Mouse (Mus musculus): ENCODE measurements at regions not wholly inside any gene's neighbourhood (a gene's known extent, or its start where the extent isn't known, plus 50 kb on each side); places are given as distances from the start of the nearest gene placed in this dataset.

GRCm38 (mm10) chr13:72412656-72413055 lies 216.0 kb upstream of the Irx2 start:
- no peak for DNase-seq (ENCODE audit: low spot score)
- Histone ChIP-seq H3K27me3 (ENCODE audit: low read depth, poor library complexity, severe bottlenecking) (0 out of 2 replicates have a peak, but pooled peaks cover 7% of the 10 kb centered on the region), H3K4me3 (no peak overlapping the region), H3K9me3 (replicated peaks) (no peaks in the 10 kb centered on the region), H3K36me3 (no peaks in the 10 kb centered on the region), H3K27ac (no peak overlapping the region), H3K4me1 (no peaks in the 10 kb centered on the region)
- 94% methylated on average over 4 of the region's 4 CpGs for WGBS

GRCm38 (mm10) chr13:72416981-72417380 lies 211.6 kb upstream of the Irx2 start:
- WGBS: 81% methylated on average over 2 of the region's 2 CpGs
- Histone ChIP-seq H3K27ac (no peak overlapping the region), H3K27me3 (ENCODE audit: low read depth, poor library complexity, severe bottlenecking) (0 out of 2 replicates have a peak, but pooled peaks cover 7% of the 10 kb centered on the region), H3K9me3 (replicated peaks) (no peaks in the 10 kb centered on the region), H3K36me3 (no peaks in the 10 kb centered on the region), H3K4me3 (no peak overlapping the region), H3K4me1 (no peaks in the 10 kb centered on the region)
- DNase-seq (ENCODE audit: low spot score): no peak

GRCm38 (mm10) chr13:72417816-72418215 lies 210.8 kb upstream of the Irx2 start:
- Histone ChIP-seq H3K27ac (no peak overlapping the region), H3K36me3 (no peaks in the 10 kb centered on the region), H3K4me1 (no peaks in the 10 kb centered on the region), H3K4me3 (no peak overlapping the region), H3K27me3 (ENCODE audit: low read depth, poor library complexity, severe bottlenecking) (0 out of 2 replicates have a peak, but pooled peaks cover under 1% of the 10 kb centered on the region), H3K9me3 (replicated peaks) (no peaks in the 10 kb centered on the region)
- no peak for DNase-seq (ENCODE audit: low spot score)
- 85% methylated on average over 3 of the region's 3 CpGs for WGBS

- no peak overlapping the region for H3K27ac ChIP-seq
- 0 out of 2 replicates have a peak, but pooled peaks cover 3% of the 10 kb centered on the region for H3K27me3 ChIP-seq (ENCODE audit: low read depth, poor library complexity, severe bottlenecking)
- 77% methylated on average over 2 of the region's 2 CpGs for WGBS
- H3K4me1 ChIP-seq: no peaks in the 10 kb centered on the region
- H3K4me3 ChIP-seq: no peak overlapping the region
- H3K9me3 ChIP-seq (replicated peaks): no peaks in the 10 kb centered on the region
- no peaks in the 10 kb centered on the region for H3K36me3 ChIP-seq
- DNase-seq (ENCODE audit: low spot score): no peak
Measured at GRCm38 (mm10) chr13:72418285-72418684, 210.3 kb upstream of the Irx2 start.

DNA sequence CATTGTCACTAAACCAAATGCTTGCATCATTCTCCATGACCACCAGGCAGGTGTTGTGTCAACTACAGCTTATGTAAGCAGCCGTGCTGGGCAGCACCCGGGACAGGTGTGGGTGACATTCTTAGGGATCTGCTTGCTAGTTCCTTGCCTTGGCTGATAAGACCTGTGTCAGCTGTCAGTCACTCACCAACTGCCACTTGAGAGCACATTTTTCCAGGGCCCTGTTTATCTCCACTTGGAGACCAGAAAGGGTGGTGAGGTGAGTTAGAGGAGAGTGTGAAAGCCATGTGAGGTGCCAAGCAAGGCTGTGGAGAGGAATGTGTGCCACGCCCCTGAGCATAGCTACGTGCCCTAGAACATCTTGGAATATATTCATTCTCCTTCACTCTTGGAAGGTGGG lies 209.1 kb upstream of the Irx2 start:
- DNase-seq (ENCODE audit: low spot score): no peak
- H3K27me3 ChIP-seq (ENCODE audit: low read depth, poor library complexity, severe bottlenecking): 0 out of 2 replicates have a peak, but pooled peaks cover 3% of the 10 kb centered on the region
- no peaks in the 10 kb centered on the region for H3K4me1 ChIP-seq
- H3K27ac ChIP-seq: no peak overlapping the region
- 86% methylated on average over 4 of the region's 4 CpGs for WGBS
- no peaks in the 10 kb centered on the region for H3K36me3 ChIP-seq
- no peak overlapping the region for H3K4me3 ChIP-seq
- no peaks in the 10 kb centered on the region for H3K9me3 ChIP-seq (replicated peaks)

GRCm38 (mm10) chr13:72425917-72426316 lies 202.7 kb upstream of the Irx2 start:
- Histone ChIP-seq H3K27ac (no peak overlapping the region), H3K4me3 (no peak overlapping the region), H3K27me3 (ENCODE audit: low read depth, poor library complexity, severe bottlenecking) (0 out of 2 replicates have a peak, but pooled peaks cover 3% of the 10 kb centered on the region), H3K36me3 (no peaks in the 10 kb centered on the region), H3K9me3 (replicated peaks) (no peaks in the 10 kb centered on the region), H3K4me1 (peaks cover 19% of the 10 kb centered on the region)
- 33% methylated on average over 8 of the region's 8 CpGs for WGBS
- DNase-seq (ENCODE audit: low spot score): no peak

GRCm38 (mm10) chr13:72445336-72445735 lies 183.3 kb upstream of the Irx2 start:
- no peak overlapping the region for H3K27ac ChIP-seq
- WGBS: 80% methylated on average over 3 of the region's 3 CpGs

GRCm38 (mm10) chr13:72448458-72449058 lies 180.1 kb upstream of the Irx2 start:
- Histone ChIP-seq H3K27me3 (ENCODE audit: low read depth, poor library complexity, severe bottlenecking) (no peaks in the 10 kb centered on the region), H3K4me1 (no peaks in the 10 kb centered on the region), H3K4me3 (no peak overlapping the region), H3K27ac (no peak overlapping the region), H3K36me3 (no peaks in the 10 kb centered on the region), H3K9me3 (replicated peaks) (no peaks in the 10 kb centered on the region)
- 91% methylated on average over 5 of the region's 5 CpGs for WGBS
- DNase-seq (ENCODE audit: low spot score): no peak

More at GRCm38 (mm10) chr13:72445336-72445735, 183.3 kb upstream of the Irx2 start:
- H3K9me3 ChIP-seq (replicated peaks): no peaks in the 10 kb centered on the region
- no peak overlapping the region for H3K4me3 ChIP-seq
- no peak for DNase-seq (ENCODE audit: low spot score)
- H3K27me3 ChIP-seq (ENCODE audit: low read depth, poor library complexity, severe bottlenecking): no peaks in the 10 kb centered on the region
- no peaks in the 10 kb centered on the region for H3K4me1 ChIP-seq
- no peaks in the 10 kb centered on the region for H3K36me3 ChIP-seq

- no peaks in the 10 kb centered on the region for H3K9me3 ChIP-seq (replicated peaks)
- no peak for DNase-seq (ENCODE audit: low spot score)
- H3K27me3 ChIP-seq (ENCODE audit: low read depth, poor library complexity, severe bottlenecking): peaks cover 20% of the 10 kb centered on the region
- WGBS: 56% methylated on average over 7 of the region's 7 CpGs
- no peaks in the 10 kb centered on the region for H3K36me3 ChIP-seq
- no peaks in the 10 kb centered on the region for H3K4me1 ChIP-seq
- no peak overlapping the region for H3K27ac ChIP-seq
- H3K4me3 ChIP-seq: no peak overlapping the region
Measured at GRCm38 (mm10) chr13:72495353-72495752, 133.3 kb upstream of the Irx2 start.

DNA sequence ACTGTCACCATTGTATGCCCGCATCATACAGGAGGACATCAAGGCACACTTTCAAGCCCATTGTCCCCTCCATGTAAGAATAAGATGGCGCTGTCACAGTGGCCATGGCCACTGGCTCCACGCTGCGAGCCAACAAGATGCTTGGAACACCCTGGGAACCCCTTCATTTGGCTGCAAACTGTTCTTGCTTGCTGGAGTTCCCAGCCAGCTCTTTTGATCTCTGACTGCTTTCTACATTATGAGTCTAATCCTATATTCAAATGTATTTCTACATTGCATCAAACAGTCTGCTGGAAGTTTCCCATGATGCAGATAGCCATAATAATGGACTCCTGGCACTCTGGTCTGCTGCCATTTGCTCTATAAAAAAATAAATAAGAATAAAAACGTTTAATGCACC lies 131.6 kb upstream of the Irx2 start:
- peaks cover 20% of the 10 kb centered on the region for H3K27me3 ChIP-seq (ENCODE audit: low read depth, poor library complexity, severe bottlenecking)
- no peaks in the 10 kb centered on the region for H3K9me3 ChIP-seq (replicated peaks)
- H3K4me3 ChIP-seq: no peak overlapping the region
- 73% methylated on average over 5 of the region's 5 CpGs for WGBS
- no peak for DNase-seq (ENCODE audit: low spot score)
- H3K27ac ChIP-seq: no peak overlapping the region
- H3K4me1 ChIP-seq: no peaks in the 10 kb centered on the region
- no peaks in the 10 kb centered on the region for H3K36me3 ChIP-seq

DNA sequence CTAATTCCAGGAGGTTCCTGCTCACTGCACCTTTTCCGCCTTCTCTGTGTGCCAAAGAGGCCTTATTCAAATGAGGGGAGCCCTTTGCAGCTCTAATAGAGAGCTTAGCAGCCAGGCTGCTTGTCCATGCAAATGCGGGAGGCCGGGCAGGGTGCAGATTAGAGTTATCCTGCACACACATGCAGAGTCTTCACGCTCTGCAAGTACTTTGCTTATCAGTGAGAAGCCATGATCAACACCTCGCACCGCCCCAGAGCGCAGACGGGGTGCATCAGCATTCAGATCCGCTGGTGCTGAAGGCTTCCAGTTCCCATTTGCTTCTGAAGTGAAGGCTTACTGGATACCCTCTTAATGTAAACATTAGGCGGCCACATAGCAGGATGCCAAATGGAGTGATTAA lies 131.1 kb upstream of the Irx2 start:
- Histone ChIP-seq H3K27me3 (ENCODE audit: low read depth, poor library complexity, severe bottlenecking) (peaks cover 20% of the 10 kb centered on the region), H3K4me3 (no peak overlapping the region), H3K27ac (no peak overlapping the region), H3K4me1 (no peaks in the 10 kb centered on the region), H3K36me3 (no peaks in the 10 kb centered on the region), H3K9me3 (replicated peaks) (no peaks in the 10 kb centered on the region)
- no peak for DNase-seq (ENCODE audit: low spot score)
- WGBS: 16% methylated on average over 10 of the region's 10 CpGs

DNA sequence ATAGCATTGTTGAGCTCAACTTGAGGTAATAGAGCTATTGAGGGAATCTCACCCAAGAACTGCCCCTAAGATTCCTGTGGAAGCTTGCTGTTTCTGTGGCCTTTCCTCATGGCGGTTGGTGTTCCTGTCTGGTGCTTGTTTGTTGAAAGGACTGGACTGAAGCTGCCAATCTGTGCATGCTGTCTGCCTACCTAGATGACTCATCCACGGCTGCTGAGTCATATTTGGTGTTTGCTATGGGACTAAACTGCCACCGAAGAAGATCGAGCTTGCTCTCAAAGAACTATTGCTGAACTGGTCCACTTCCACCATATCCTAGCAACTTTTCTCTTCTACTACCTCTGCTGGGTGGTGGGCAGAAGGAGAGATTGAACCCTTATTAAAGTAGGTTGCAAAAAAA lies 122.7 kb upstream of the Irx2 start:
- no peak overlapping the region for H3K4me3 ChIP-seq
- no peaks in the 10 kb centered on the region for H3K4me1 ChIP-seq
- H3K27me3 ChIP-seq (ENCODE audit: low read depth, poor library complexity, severe bottlenecking): no peaks in the 10 kb centered on the region
- WGBS: 88% methylated on average over 4 of the region's 4 CpGs
- H3K36me3 ChIP-seq: no peaks in the 10 kb centered on the region
- DNase-seq (ENCODE audit: low spot score): no peak
- H3K27ac ChIP-seq: no peak overlapping the region
- H3K9me3 ChIP-seq (replicated peaks): no peaks in the 10 kb centered on the region

GRCm38 (mm10) chr13:72538633-72539032 lies 90.0 kb upstream of the Irx2 start:
- no peak for DNase-seq (ENCODE audit: low spot score)
- no peaks in the 10 kb centered on the region for H3K9me3 ChIP-seq (replicated peaks)
- H3K36me3 ChIP-seq: no peaks in the 10 kb centered on the region
- no peaks in the 10 kb centered on the region for H3K27me3 ChIP-seq (ENCODE audit: low read depth, poor library complexity, severe bottlenecking)
- no peak overlapping the region for H3K27ac ChIP-seq
- H3K4me3 ChIP-seq: no peak overlapping the region
- no peaks in the 10 kb centered on the region for H3K4me1 ChIP-seq
- WGBS: 92% methylated on average over 4 of the region's 4 CpGs

DNA sequence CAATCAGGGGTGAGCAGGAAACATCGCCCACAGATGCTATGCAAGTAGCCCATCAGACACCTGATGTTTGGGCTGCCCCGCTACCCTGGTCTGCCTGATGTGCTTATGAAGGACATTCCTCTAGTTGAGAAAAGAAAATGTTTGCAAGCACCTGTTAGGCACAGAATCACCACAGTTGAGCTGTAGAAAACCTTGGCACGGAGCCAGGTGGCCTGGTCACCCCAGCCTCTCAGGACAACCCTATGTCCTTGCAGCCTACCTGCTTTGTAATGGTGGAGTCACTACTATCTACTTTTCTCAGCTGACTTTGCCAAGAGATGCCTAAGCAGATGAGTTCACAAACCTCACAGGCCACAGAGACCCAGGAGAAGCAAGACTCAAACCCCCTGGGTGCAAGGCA lies 86.9 kb upstream of the Irx2 start:
- Histone ChIP-seq H3K36me3 (no peaks in the 10 kb centered on the region), H3K9me3 (replicated peaks) (no peaks in the 10 kb centered on the region), H3K4me1 (no peaks in the 10 kb centered on the region), H3K4me3 (no peak overlapping the region), H3K27ac (no peak overlapping the region), H3K27me3 (ENCODE audit: low read depth, poor library complexity, severe bottlenecking) (peaks cover 5% of the 10 kb centered on the region; the same call in 1 of the 2 replicates)
- no peak for DNase-seq (ENCODE audit: low spot score)
- WGBS: 87% methylated on average over 3 of the region's 3 CpGs
